Mouse (Mus musculus) myocyte (in vitro differentiated cells): ENCODE data around the gene Map7d2.
"Not testable (repeated sequence)": the region's sequence is repeated elsewhere in the genome, so short reads cannot be mapped to it uniquely, and the experiment has no call there.

Source experiments
- CEBPB ChIP-seq: IDR thresholded peaks from 2 replicates; pipeline ENCODE4 v1.6.1; 2011; ENCODE audit warnings: mild to moderate bottlenecking, moderate library complexity; ENCODE audit not compliant: poor library complexity, insufficient read depth, severe bottlenecking
- E2F4 ChIP-seq: IDR thresholded peaks from one replicate; pipeline ENCODE4 v1.6.1; 2011; ENCODE audit warnings: mild to moderate bottlenecking, control low read depth, moderate library complexity; ENCODE audit not compliant: insufficient read depth
- MAX ChIP-seq: IDR thresholded peaks from one replicate; pipeline ENCODE4 v1.6.1; 2011; ENCODE audit warnings: low read depth, mild to moderate bottlenecking, control low read depth
- MYOD1 ChIP-seq, 3 experiments: IDR thresholded peaks; one replicate each; pipeline ENCODE4 v1.6.1; 2011; ENCODE audit warnings: control low read depth in 2 of 3, low read depth in 2 of 3, mild to moderate bottlenecking in 2 of 3, moderate library complexity in 1 of 3; ENCODE audit not compliant: insufficient read length in 2 of 3, control insufficient read depth in 1 of 3
- POLR2A ChIP-seq: IDR thresholded peaks from one replicate; pipeline ENCODE4 v1.6.1; 2011; ENCODE audit warnings: low read depth, mild to moderate bottlenecking, control low read depth, moderate library complexity; ENCODE audit not compliant: insufficient read length
- REST ChIP-seq: IDR thresholded peaks from one replicate; pipeline ENCODE4 v1.6.1; 2011; ENCODE audit warnings: mild to moderate bottlenecking, control low read depth, moderate library complexity; ENCODE audit not compliant: insufficient read depth, insufficient read length
- SRF ChIP-seq: IDR thresholded peaks from one replicate; pipeline ENCODE4 v1.6.1; 2011; ENCODE audit warnings: low read depth; ENCODE audit not compliant: control insufficient read depth, insufficient read length
- TCF12 ChIP-seq: IDR thresholded peaks from one replicate; pipeline ENCODE4 v1.6.1; 2011; ENCODE audit warnings: mild to moderate bottlenecking, control low read depth; ENCODE audit not compliant: poor library complexity, insufficient read depth, severe bottlenecking
- USF1 ChIP-seq: IDR thresholded peaks from one replicate; pipeline ENCODE4 v1.6.1; 2011; ENCODE audit warnings: low read depth, mild to moderate bottlenecking, control low read depth, moderate library complexity

GRCm38 (mm10) chrX:159478243-159478940 is 64.0 kb downstream of the Map7d2 start:
- not testable (repeated sequence) for TF ChIP-seq REST; USF1; CEBPB; POLR2A; MAX; E2F4; MYOD1 (IDR thresholded peaks at IDR 0.05; ENCODE audit: control insufficient read depth in 1 of 3, insufficient read length in 2 of 3, low read depth in 2 of 3); SRF; TCF12
